Comparison of ENCODE assay signal across 27 mouse cellular contexts in the genomic region with DNA sequence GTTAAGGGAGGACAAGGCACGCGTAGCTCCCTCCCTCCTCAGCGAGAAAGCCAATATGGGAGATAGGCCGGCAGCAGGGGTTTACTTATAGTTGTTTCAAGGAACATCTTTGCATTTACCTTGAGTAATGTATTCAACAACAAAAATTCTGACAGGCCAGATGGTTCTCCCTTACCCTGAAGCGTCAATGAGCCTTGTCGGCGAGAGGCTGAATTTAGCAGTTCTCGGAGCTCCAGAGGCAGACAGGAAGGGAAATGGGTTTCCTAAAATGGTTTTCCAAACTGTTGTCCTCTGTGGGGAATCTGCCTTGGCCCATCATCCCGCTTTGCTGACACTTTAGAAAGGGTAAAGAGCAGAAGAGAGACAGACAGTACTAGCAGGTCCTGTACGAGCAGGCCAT. TPM values are rescaled to one million over a fixed set of nuclear protein-coding genes. Genes with fewer than 3 reads are reported as not detected.
"Had no signal": no experiment of that assay in that cellular context is flagged by ENCODE, and none has a peak within 500 bp of the region (broad histone marks: within the 10 kb centered on the region; RNA-seq: fewer than 3 reads in every experiment).

No protein-coding gene starts in this region.

- H3K4me2 ChIP-seq: limb, embryonic 13.5 days; liver, embryonic 12.5 days; liver, embryonic 15.5 days; lung, embryonic 15.5 days; midbrain, embryonic 13.5 days; neural tube, embryonic 13.5 days had no signal

- H3K27ac ChIP-seq: limb, embryonic 10.5 days; limb, embryonic 13.5 days; liver, embryonic 12.5 days; liver, embryonic 15.5 days; lung, embryonic 15.5 days; midbrain, embryonic 10.5 days; midbrain, embryonic 13.5 days; neural tube, embryonic 13.5 days had no signal

- H3K4me3 ChIP-seq: limb, embryonic 10.5 days; limb, embryonic 13.5 days; liver, embryonic 12.5 days; liver, embryonic 15.5 days; lung, embryonic 15.5 days; megakaryocyte, embryonic 14.5 days; midbrain, embryonic 10.5 days; midbrain, embryonic 13.5 days; myocyte; neural tube, embryonic 13.5 days had no signal

- H3K9me3 ChIP-seq: limb, embryonic 10.5 days; limb, embryonic 13.5 days; liver, embryonic 12.5 days; liver, embryonic 15.5 days; lung, embryonic 15.5 days; megakaryocyte, embryonic 14.5 days; midbrain, embryonic 10.5 days; midbrain, embryonic 13.5 days; neural tube, embryonic 13.5 days had no signal

- ATAC-seq: liver, embryonic 12.5 days; midbrain, embryonic 13.5 days; midbrain, embryonic 16.5 days had no signal

- DNase-seq: kidney, adult 18-20 months; kidney, adult 9 months; kidney, postnatal 14 days; kidney, postnatal 4 days; liver; lung, adult 18-20 months; lung, postnatal 10 days; lung, postnatal 36 days; retina, postnatal 1 day; thymus, adult 2 months; thymus, postnatal 14 days; thymus, postnatal 4 days had no signal

- H3K9ac ChIP-seq: limb, embryonic 13.5 days; liver, embryonic 12.5 days; liver, embryonic 15.5 days; lung, embryonic 15.5 days; midbrain, embryonic 13.5 days; neural tube, embryonic 13.5 days had no signal

- H3K4me1 ChIP-seq: limb, embryonic 10.5 days; liver, embryonic 12.5 days; liver, embryonic 15.5 days; lung, embryonic 15.5 days had no signal

- H3K27me3 ChIP-seq: limb, embryonic 13.5 days; liver, embryonic 12.5 days; liver, embryonic 15.5 days; lung, embryonic 15.5 days; megakaryocyte, embryonic 14.5 days; midbrain, embryonic 13.5 days; neural tube, embryonic 13.5 days had no signal

RNA-seq across cellular contexts. Expression of a gene that starts 57.8 kb away (rescaled TPM):
- total RNA-seq: monocyte, adult 5-6 weeks; neutrophil, adult 5-6 weeks had no signal
- polyA plus RNA-seq: liver, embryonic 15.5 days; small intestine, adult 2 months; spleen, adult 2 months had no signal
